In genomic region chr19:59169143-59169935, GRCm38 (mm10) we compare ENCODE assay signal across 7 mouse cellular contexts. TPM values are rescaled to one million over a fixed set of nuclear protein-coding genes. Genes with fewer than 3 reads are reported as not detected.
DNase-seq lines count a peak whose midpoint lies in the region; ATAC-seq lines count a peak whose summit lies in the region.

No protein-coding gene starts in this region.

- peak overlapping the region; percentile 29 for H3K4me3 ChIP-seq in lung, embryonic 15.5 days
- H3K4me3 ChIP-seq in forebrain, embryonic 10.5 days: peak overlapping the region; percentile 62
- H3K4me3 ChIP-seq in limb, embryonic 10.5 days: peak overlapping the region; percentile 44

- ATAC-seq in lung, embryonic 15.5 days (ENCODE audit: borderline replicate concordance, extremely low read depth, low FRiP score, low TSS enrichment): peak; percentile 36; the same call in 1 of the 2 replicates

- H3K9me3 ChIP-seq in lung, embryonic 15.5 days: no peaks in the 10 kb centered on the region
- no peaks in the 10 kb centered on the region for H3K9me3 ChIP-seq in forebrain, embryonic 10.5 days
- no peaks in the 10 kb centered on the region for H3K9me3 ChIP-seq in limb, embryonic 10.5 days (replicated peaks)

- peak overlapping the region; percentile 51 for H3K4me2 ChIP-seq in lung, embryonic 15.5 days

- no peaks in the 10 kb centered on the region for H3K36me3 ChIP-seq in lung, embryonic 15.5 days
- H3K36me3 ChIP-seq in forebrain, embryonic 10.5 days (replicated peaks): no peaks in the 10 kb centered on the region; the same call in 1 of the 2 replicates
- H3K36me3 ChIP-seq in limb, embryonic 10.5 days: no peaks in the 10 kb centered on the region

- under 1% methylated on average over 60 of the region's 65 CpGs for WGBS in lung, embryonic 15.5 days
- under 1% methylated on average over 65 of the region's 65 CpGs for WGBS in forebrain, embryonic 10.5 days
- WGBS in limb, embryonic 10.5 days: under 1% methylated on average over 65 of the region's 65 CpGs

- no peak overlapping the region for H3K9ac ChIP-seq in lung, embryonic 15.5 days

- H3K4me1 ChIP-seq in lung, embryonic 15.5 days: peaks cover 27% of the 10 kb centered on the region
- peaks cover 87% of the 10 kb centered on the region for H3K4me1 ChIP-seq in forebrain, embryonic 10.5 days
- peaks cover 49% of the 10 kb centered on the region for H3K4me1 ChIP-seq in limb, embryonic 10.5 days

- DNase-seq in lung, postnatal 14 days: no peak
- peak; percentile 62 for DNase-seq in forebrain, embryonic 10.5 days (ENCODE audit: extremely low spot score, low spot score)
- peak; percentile 77 for DNase-seq in limb, embryonic 10.5 days (ENCODE audit: low spot score)
- DNase-seq in retina, postnatal 1 day: peak; percentile 65
- DNase-seq in layer of hippocampus, adult 9-11 months: no peak
- no peak for DNase-seq in thymus, postnatal 25 days

- H3K27me3 ChIP-seq in lung, embryonic 15.5 days: peaks cover 100% of the 10 kb centered on the region
- peaks cover 100% of the 10 kb centered on the region for H3K27me3 ChIP-seq in forebrain, embryonic 10.5 days (ENCODE audit: poor library complexity, severe bottlenecking)
- H3K27me3 ChIP-seq in limb, embryonic 10.5 days (ENCODE audit: low read depth, poor library complexity, severe bottlenecking): peaks cover 100% of the 10 kb centered on the region

- no peak overlapping the region for H3K27ac ChIP-seq in lung, embryonic 15.5 days
- peak overlapping the region; percentile 94 for H3K27ac ChIP-seq in forebrain, embryonic 10.5 days
- peak overlapping the region; percentile 22 for H3K27ac ChIP-seq in limb, embryonic 10.5 days

RNA-seq across cellular contexts. Expression of gene Vax1, which starts 0.5 kb away (rescaled TPM):
- polyA plus RNA-seq in lung, embryonic 15.5 days (2015; fragmentation: Nextera tagmentation; extraction: Ambion mirVana): not detected in 2 replicates
- 0.50 and 1.0 TPM in 2 replicates for polyA plus RNA-seq in forebrain, embryonic 10.5 days (2016; fragmentation: Nextera tagmentation; extraction: Ambion mirVana)
- not detected in 2 replicates for polyA plus RNA-seq in limb, embryonic 10.5 days (2016; fragmentation: Nextera tagmentation; extraction: Ambion mirVana)

RNA-seq across cellular contexts. Expression of gene Kcnk18, which starts 49.7 kb away (rescaled TPM):
- polyA plus RNA-seq in lung, embryonic 15.5 days (2015; fragmentation: Nextera tagmentation; extraction: Ambion mirVana): not detected in 2 replicates
- not detected in 2 replicates for polyA plus RNA-seq in forebrain, embryonic 10.5 days (2016; fragmentation: Nextera tagmentation; extraction: Ambion mirVana)
- not detected in 2 replicates for polyA plus RNA-seq in limb, embryonic 10.5 days (2016; fragmentation: Nextera tagmentation; extraction: Ambion mirVana)

Comparison
In these comparisons a context has a peak if more than half of its experiments do, and no peak if none do; other contexts are left out.
1. DNase-seq: peak in forebrain, embryonic 10.5 days (single experiment), limb, embryonic 10.5 days (single experiment) and retina, postnatal 1 day (single experiment); none in lung, postnatal 14 days (single experiment), layer of hippocampus, adult 9-11 months (single experiment) and thymus, postnatal 25 days (single experiment).
2. Peak in every context shown above with its lines, with median percentiles within 50 percentile points of each other: H3K4me3 ChIP-seq.